Mouse (Mus musculus) hindbrain, postnatal 0 days (tissue): ENCODE data around the gene Tekt3. TPM values are rescaled to one million over a fixed set of nuclear protein-coding genes. Genes with fewer than 3 reads are reported as not detected.
A peak's percentile ranks its signal among the peaks of the same experiment; 100 is the strongest.

Source experiments
- ATAC-seq: fragments of 200-750 bp; cut with Nextera tagmentation; 2 replicates; pipeline ENCODE4 v1.8.0; 2017; ENCODE audit warnings: mild to moderate bottlenecking, moderate TSS enrichment, moderate library complexity
- DNase-seq: peaks from one replicate; pipeline ENCODE4 v3.0.0-alpha.2; 2015; ENCODE audit warnings: low spot score
- H3K27ac ChIP-seq: fragments of 300-500 bp; sonication (generic); 2 replicates; pipeline ENCODE4 v1.5.1; 2014; ENCODE audit warnings: mild to moderate bottlenecking
- H3K27me3 ChIP-seq: fragments of 300-500 bp; sonication (generic); 2 replicates; pipeline ENCODE4 v1.6.1; 2014; ENCODE audit warnings: low read length, mixed read lengths; ENCODE audit not compliant: insufficient read depth
- H3K36me3 ChIP-seq: fragments of 300-500 bp; sonication (generic); 2 replicates; pipeline ENCODE4 v1.6.1; 2014; ENCODE audit warnings: low read length, mixed read lengths; ENCODE audit not compliant: insufficient read depth
- H3K4me1 ChIP-seq: fragments of 300-500 bp; sonication (generic); 2 replicates; pipeline ENCODE4 v1.6.1; 2014; ENCODE audit warnings: antibody characterized with exemption, low read length, mixed read lengths; ENCODE audit not compliant: insufficient read depth
- H3K4me2 ChIP-seq: fragments of 300-500 bp; sonication (generic); 2 replicates; pipeline ENCODE4 v1.6.1; 2014; ENCODE audit warnings: low read depth, mild to moderate bottlenecking, low read length, moderate library complexity, mixed read lengths
- H3K4me3 ChIP-seq: fragments of 300-500 bp; sonication (generic); 2 replicates; pipeline ENCODE4 v1.5.1; 2014; ENCODE audit warnings: low read length
- H3K9ac ChIP-seq: fragments of 300-500 bp; sonication (generic); replicated peaks from 2 replicates; pipeline ENCODE4 v1.6.1; 2014; ENCODE audit warnings: mild to moderate bottlenecking, low read length, moderate library complexity, mixed read lengths
- H3K9me3 ChIP-seq: fragments of 300-500 bp; sonication (generic); 2 replicates; pipeline ENCODE4 v1.6.1; 2016; ENCODE audit warnings: low read length, mixed read lengths
- CTCF ChIP-seq: IDR thresholded peaks from 2 replicates; pipeline ENCODE4 v1.5.1; 2016; ENCODE audit warnings: antibody characterized with exemption, control low read depth, low read depth
- WGBS: fragments of 180-500 bp; shearing (Covaris S2); extraction: QIAGEN DNeasy Blood & Tissue Kit; methylation state at CpG from one replicate; pipeline ENCODE4 v1.1.7; 2014; 5-methylcytosine and 5-hydroxymethylcytosine counted together
- polyA plus RNA-seq: library from polyadenylated mRNA; unstranded; fragments of >200 nt; fragmentation: Nextera tagmentation; extraction: Ambion mirVana; gene quantifications from 2 replicates; pipeline ENCODE4 v1.2.1, GENCODE M21; 2015
- total RNA-seq: library from RNA; depleted of rRNA; stranded (reverse); fragments of >200 nt; gene quantifications from 2 replicates; pipeline ENCODE4 v1.2.3, GENCODE M21; 2014

Tekt3 gene
- total and polyA plus RNA-seq, 2 experiments from 2014 or later = 0.21 TPM; not detected in 1

DNA sequence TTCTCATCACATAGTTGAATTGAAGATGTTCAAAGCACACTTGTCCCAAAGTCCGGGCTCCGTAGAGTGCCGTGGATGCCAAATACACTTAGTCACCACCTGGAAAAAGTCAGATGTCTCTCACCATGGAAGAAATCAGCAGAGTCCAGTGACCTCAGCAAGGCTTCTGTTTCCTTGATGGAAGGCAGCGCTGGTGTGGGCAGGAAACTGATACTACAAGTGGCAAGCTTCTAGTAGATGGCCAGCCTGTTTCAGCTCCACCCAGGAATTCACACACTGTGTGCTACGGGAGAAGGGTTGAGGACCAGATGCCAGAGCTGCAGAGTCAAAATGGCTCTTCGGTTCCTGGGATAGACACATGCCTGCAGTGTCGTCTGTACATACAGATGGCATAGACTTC, 58.3 kb downstream of the Tekt3 start:
- Histone ChIP-seq H3K4me1 (no peaks in the 10 kb centered on the region), H3K27ac (no peak overlapping the region), H3K4me3 (no peak overlapping the region), H3K36me3 (no peaks in the 10 kb centered on the region), H3K4me2 (no peak overlapping the region), H3K9me3 (no peaks in the 10 kb centered on the region), H3K27me3 (no peaks in the 10 kb centered on the region), H3K9ac (no peak overlapping the region)
- DNase-seq (no peak), ATAC-seq (no peak)
- no peak for TF ChIP-seq CTCF
- 89% methylated on average over 7 of the region's 7 CpGs for WGBS

DNA sequence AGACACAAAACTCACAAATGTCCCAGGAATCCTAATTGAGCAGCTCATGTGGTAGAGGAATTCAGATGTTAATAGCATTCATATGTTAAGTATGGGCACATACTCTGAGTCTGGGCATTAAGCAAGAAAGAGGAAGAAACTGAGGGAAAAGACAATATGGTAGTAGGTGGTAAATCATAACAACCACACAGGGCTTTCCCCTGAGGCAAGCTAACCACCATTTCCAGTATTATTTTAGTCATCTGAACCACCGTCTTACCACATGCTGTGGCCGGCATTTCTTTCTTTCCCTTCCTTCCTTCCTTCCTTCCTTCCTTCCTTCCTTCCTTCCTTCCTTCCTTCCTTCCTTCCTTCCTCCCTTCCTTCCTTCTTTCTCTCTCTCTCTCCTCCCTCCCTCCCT, 60.8 kb downstream of the Tekt3 start:
- DNase-seq (no peak), ATAC-seq (no peak)
- no peak overlapping the region for H3K9ac ChIP-seq
- no peak overlapping the region for H3K4me3 ChIP-seq
- 77% methylated on average over 2 of the region's 2 CpGs for WGBS
- no peaks in the 10 kb centered on the region for H3K9me3 ChIP-seq
- H3K4me2 ChIP-seq = no peak overlapping the region
- no peaks in the 10 kb centered on the region for H3K4me1 ChIP-seq
- TF ChIP-seq CTCF = no peak
- H3K27me3 ChIP-seq = no peaks in the 10 kb centered on the region
- no peaks in the 10 kb centered on the region for H3K36me3 ChIP-seq
- H3K27ac ChIP-seq = no peak overlapping the region

DNA sequence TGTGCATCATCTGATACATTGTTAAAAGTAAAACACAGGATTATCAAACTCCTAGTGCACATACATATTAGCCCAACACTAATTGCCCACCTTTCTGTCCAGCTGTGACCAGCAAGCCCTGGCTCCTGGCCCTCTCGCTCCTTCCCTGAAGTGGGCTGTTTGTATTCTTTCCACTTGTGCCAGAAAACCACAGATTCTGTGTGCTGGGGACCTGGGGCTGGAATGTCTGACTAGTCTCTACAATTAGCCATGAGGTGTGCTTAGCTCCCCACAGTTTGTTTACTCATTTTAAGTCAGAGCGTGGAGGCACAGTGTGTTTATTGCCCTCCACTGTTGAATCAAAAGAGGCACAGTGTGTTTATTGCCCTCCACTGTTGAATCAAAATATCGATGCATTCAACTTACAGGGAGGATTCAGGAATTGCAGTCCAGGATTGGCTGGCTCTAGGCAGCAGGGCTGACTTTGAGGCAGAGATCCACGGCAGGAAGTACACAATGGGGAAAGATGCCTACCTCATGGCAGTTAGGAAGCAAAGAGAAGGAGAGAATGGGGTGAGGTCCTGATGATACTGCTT, 61.4 kb downstream of the Tekt3 start:
- ATAC-seq (no peak), DNase-seq (no peak)
- no peaks in the 10 kb centered on the region for H3K9me3 ChIP-seq
- H3K4me3 ChIP-seq = no peak overlapping the region
- WGBS = 54% methylated on average over 4 of the region's 4 CpGs
- no peak overlapping the region for H3K4me2 ChIP-seq
- no peak for TF ChIP-seq CTCF
- H3K36me3 ChIP-seq = no peaks in the 10 kb centered on the region
- no peak overlapping the region for H3K9ac ChIP-seq
- no peaks in the 10 kb centered on the region for H3K4me1 ChIP-seq
- no peak overlapping the region for H3K27ac ChIP-seq
- no peaks in the 10 kb centered on the region for H3K27me3 ChIP-seq

DNA sequence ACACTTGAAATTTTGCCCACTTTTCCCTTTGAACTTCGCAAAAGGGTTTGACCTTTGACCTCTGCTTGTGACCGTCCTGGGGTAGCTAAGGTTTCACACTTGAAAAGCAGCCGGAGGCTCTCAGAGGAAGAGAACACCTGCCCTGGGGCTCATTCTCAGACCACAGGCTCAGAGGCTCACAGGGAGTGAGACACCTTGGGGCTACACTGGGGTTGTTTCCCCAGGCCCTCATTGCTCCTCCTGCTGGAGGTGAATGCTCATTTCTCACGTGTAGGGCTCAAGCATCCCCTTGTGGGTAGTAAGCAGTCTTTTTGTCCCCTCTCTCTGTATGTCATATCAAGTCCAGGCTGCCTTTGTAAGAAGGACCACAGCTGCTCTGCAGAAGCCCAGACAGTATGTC, 62.9 kb downstream of the Tekt3 start:
- no peak; the same call in 1 of the 2 replicates for TF ChIP-seq CTCF
- H3K4me2 ChIP-seq = no peak overlapping the region
- H3K36me3 ChIP-seq = no peaks in the 10 kb centered on the region
- H3K27ac ChIP-seq = no peak overlapping the region
- H3K9ac ChIP-seq = no peak overlapping the region
- ATAC-seq (no peak), DNase-seq (no peak)
- no peaks in the 10 kb centered on the region for H3K9me3 ChIP-seq
- no peaks in the 10 kb centered on the region for H3K27me3 ChIP-seq
- H3K4me3 ChIP-seq = no peak overlapping the region
- WGBS = 17% methylated on average over 4 of the region's 4 CpGs
- no peaks in the 10 kb centered on the region for H3K4me1 ChIP-seq

DNA sequence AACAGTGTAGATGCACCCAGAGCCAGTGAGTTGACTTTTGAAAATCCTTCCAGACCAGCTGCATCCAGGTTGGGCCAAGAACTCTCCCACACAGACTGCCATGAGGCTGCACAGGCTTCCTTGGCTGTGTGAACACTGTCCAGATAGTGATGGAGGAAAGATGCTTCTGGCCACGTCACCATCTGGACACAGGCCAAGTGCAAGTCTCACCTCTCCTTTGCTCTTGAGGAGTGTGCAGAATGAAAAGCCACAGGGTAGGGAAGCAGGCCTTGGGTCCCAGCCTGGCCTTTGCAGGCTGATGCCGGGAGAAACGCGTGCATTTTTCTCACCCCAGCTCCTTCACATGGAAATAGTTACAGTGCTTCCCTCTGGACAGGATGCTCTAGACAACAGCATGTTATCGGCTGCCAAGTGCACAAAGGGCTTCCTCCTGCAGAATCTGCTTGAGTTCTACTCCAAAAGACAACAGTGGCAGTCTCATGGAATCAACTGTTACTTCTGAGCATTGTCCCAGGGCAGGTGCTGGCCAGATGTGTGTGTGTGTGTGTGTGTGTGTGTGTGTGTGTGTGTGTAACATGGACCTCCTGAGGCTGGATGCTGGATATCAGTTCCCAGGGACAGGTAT, 64.5 kb downstream of the Tekt3 start:
- H3K9ac ChIP-seq = no peak overlapping the region
- no peaks in the 10 kb centered on the region for H3K9me3 ChIP-seq
- 0 out of 2 replicates have a peak, but pooled peaks cover 7% of the 10 kb centered on the region for H3K4me1 ChIP-seq
- H3K36me3 ChIP-seq = no peaks in the 10 kb centered on the region
- WGBS = 54% methylated on average over 5 of the region's 5 CpGs
- no peak for TF ChIP-seq CTCF
- no peak overlapping the region for H3K4me2 ChIP-seq
- H3K27ac ChIP-seq = no peak overlapping the region
- H3K4me3 ChIP-seq = no peak overlapping the region
- peak; percentile 38; the same call in 1 of the 2 replicates for ATAC-seq
- DNase-seq = no peak
- H3K27me3 ChIP-seq = 0 out of 2 replicates have a peak, but pooled peaks cover 1% of the 10 kb centered on the region

DNA sequence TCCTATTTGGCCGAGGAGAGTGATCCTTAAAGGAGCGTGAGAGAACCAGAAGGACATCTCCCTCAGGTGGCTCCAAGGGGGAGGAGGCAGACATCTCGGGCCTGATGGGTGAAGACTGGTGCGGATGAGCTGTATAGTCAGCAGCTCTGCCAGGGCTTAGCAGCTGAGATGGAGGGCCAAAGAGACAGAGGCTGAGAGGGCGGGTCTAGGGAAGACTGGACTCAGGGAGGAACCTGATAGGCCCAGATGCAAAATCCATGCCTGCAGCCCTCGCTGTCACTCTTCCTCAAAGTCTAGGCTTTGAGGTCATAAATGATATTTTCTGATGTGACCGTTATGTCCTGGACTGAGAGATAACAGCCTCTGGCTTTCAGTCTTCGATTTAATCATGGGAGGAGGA, 65.5 kb downstream of the Tekt3 start:
- 88% methylated on average over 8 of the region's 8 CpGs for WGBS
- H3K27me3 ChIP-seq = peaks cover 10% of the 10 kb centered on the region; the same call in 1 of the 2 replicates
- H3K4me1 ChIP-seq = peaks cover 17% of the 10 kb centered on the region; the same call in 1 of the 2 replicates
- no peaks in the 10 kb centered on the region for H3K9me3 ChIP-seq
- TF ChIP-seq CTCF = no peak
- no peak overlapping the region for H3K4me2 ChIP-seq
- DNase-seq (no peak), ATAC-seq (no peak)
- no peak overlapping the region for H3K27ac ChIP-seq
- H3K4me3 ChIP-seq = no peak overlapping the region
- no peak overlapping the region for H3K9ac ChIP-seq
- H3K36me3 ChIP-seq = no peaks in the 10 kb centered on the region

DNA sequence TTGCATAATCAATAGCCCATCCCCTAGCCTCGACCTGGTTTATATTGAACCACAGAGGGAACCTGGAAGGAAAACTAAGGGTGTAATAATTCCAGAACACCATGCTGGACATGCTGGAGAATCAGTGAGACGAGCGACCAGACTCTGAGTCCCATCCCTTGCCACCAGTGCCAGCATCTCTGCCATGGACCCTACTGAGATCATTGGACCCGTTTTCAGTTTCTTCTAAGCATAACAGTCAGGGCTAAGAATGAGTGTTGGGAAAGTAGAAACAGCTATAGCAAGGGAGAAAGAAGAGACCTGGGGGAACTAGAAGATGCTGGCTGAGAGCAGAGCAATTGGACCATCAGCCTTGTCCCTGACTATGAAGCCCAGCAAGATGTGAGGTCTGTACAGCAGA, 66.1 kb downstream of the Tekt3 start:
- H3K27me3 ChIP-seq = peaks cover 10% of the 10 kb centered on the region; the same call in 1 of the 2 replicates
- no peak overlapping the region for H3K9ac ChIP-seq
- H3K9me3 ChIP-seq = no peaks in the 10 kb centered on the region
- DNase-seq = no peak
- 88% methylated on average over 4 of the region's 4 CpGs for WGBS
- no peak for TF ChIP-seq CTCF
- ATAC-seq = no peak
- H3K4me1 ChIP-seq = peaks cover 18% of the 10 kb centered on the region; the same call in 1 of the 2 replicates
- no peak overlapping the region for H3K4me2 ChIP-seq
- no peaks in the 10 kb centered on the region for H3K36me3 ChIP-seq
- no peak overlapping the region for H3K4me3 ChIP-seq
- no peak overlapping the region for H3K27ac ChIP-seq
